Mouse (Mus musculus) megakaryocyte, embryonic 14.5 days (primary cell): ENCODE data around the gene Cdh16. TPM values are rescaled to one million over a fixed set of nuclear protein-coding genes. Genes with fewer than 3 reads are reported as not detected.
"Not testable (repeated sequence)": the region's sequence is repeated elsewhere in the genome, so short reads cannot be mapped to it uniquely, and the experiment has no call there.

Experiments
- H3K27me3 ChIP-seq: replicated peaks from 2 replicates; pipeline ENCODE3; 2012; ENCODE audit warnings: inconsistent platforms
- H3K36me3 ChIP-seq: replicated peaks from 2 replicates; pipeline ENCODE3; 2012; ENCODE audit warnings: low read length, inconsistent platforms, mixed read lengths
- H3K4me1 ChIP-seq: 2 replicates; pipeline ENCODE4 v1.6.1; 2012; ENCODE audit warnings: inconsistent platforms
- H3K4me3 ChIP-seq: replicated peaks from 2 replicates; pipeline ENCODE3; 2012; ENCODE audit warnings: moderate library complexity, mild to moderate bottlenecking, inconsistent platforms
- H3K9me3 ChIP-seq: 2 replicates; pipeline ENCODE4 v1.6.1; 2012; ENCODE audit warnings: inconsistent platforms
- FLI1 ChIP-seq: IDR thresholded peaks from 2 replicates; pipeline ENCODE4 v1.6.1; 2012; ENCODE audit warnings: low read length, inconsistent platforms, mixed read lengths
- GATA1 ChIP-seq: IDR thresholded peaks from 3 replicates; pipeline ENCODE4 v1.6.1; 2012; ENCODE audit warnings: mixed read lengths, low read length, inconsistent platforms, borderline replicate concordance
- polyA plus RNA-seq: library from polyadenylated mRNA; stranded (reverse); fragments of >175 nt; gene quantifications from 2 replicates; pipeline ENCODE4 v1.2.3, GENCODE M21; 2012; ENCODE audit warnings: low replicate concordance; ENCODE audit not compliant: insufficient read depth

The Cdh16 gene
- polyA plus RNA-seq, 1 experiment = not detected

DNA sequence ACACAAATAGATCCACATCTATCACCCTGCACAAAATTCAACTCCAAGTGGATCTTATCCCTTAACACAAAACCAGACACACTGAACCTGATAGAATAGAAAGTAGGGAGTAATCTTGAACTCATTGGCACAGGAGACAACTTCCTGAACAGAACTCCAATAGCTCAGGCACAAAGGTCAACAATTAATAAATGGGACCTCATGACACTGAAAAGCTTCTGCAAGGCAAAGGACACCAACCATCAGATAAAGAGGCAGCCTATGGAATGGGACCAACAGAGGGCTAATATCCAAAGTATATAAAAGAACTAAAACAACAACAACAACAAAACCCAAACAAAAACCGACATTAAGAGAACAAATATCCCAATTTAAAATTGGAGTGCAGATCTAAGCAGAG is 39.7 kb downstream of the Cdh16 start:
- peaks cover 4% of the 10 kb centered on the region; the same call in 1 of the 2 replicates for H3K4me1 ChIP-seq
- TF ChIP-seq FLI1 = no peak
- no peak for TF ChIP-seq GATA1
- H3K27me3 ChIP-seq = peaks cover 1% of the 10 kb centered on the region
- no peak overlapping the region for H3K4me3 ChIP-seq
- H3K36me3 ChIP-seq = no peaks in the 10 kb centered on the region
- peaks cover 11% of the 10 kb centered on the region for H3K9me3 ChIP-seq

DNA sequence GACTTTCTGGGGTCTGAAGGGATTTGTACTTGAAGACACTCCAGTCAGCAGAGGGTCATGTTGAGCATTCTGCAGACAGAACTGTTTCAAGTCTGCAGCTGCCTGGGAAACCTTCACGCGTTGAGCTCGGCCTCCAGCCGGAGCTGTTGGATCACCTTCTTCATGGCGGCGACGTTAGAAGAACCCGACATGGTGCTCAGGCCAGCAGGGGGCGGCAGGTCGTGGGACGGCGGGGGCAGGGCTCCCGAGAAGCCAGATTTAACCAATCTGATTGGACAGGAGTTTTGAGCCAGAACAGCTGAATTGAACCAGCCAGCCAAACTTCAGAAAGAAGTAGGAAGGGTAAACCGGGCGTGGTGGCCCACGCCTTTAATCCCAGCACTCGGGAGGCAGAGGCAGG is 46.6 kb downstream of the Cdh16 start:
- H3K36me3 ChIP-seq = not testable (repeated sequence)

DNA sequence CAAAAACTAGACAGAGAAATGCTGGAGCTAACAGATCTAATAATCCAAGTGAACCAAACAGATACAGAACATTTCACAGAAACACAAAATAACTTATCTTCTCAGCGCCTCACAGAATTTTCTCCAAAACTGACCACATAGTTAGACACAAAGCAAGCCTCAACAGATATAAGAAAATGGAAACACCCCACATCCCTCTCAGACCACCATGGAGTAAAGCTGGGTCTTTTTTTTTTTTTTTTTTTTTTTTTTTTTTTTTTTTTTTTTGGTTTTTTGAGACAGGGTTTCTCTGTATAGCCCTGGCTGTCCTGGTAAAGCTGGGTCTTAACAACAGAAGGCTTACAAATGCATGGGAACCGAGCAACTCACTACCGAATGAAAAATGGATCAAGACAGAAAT is 47.4 kb downstream of the Cdh16 start:
- H3K27me3 ChIP-seq = no peaks in the 10 kb centered on the region
- H3K36me3 ChIP-seq = no peaks in the 10 kb centered on the region
- H3K4me3 ChIP-seq = no peak overlapping the region
- 0 out of 2 replicates have a peak, but pooled peaks cover 2% of the 10 kb centered on the region for H3K9me3 ChIP-seq
- peaks cover 23% of the 10 kb centered on the region for H3K4me1 ChIP-seq
- TF ChIP-seq FLI1 (no peak), GATA1 (no peak)

More for the DNA sequence above, 46.6 kb downstream of the Cdh16 start:
- H3K4me3 ChIP-seq, H3K27me3 ChIP-seq, H3K9me3 ChIP-seq: not testable (repeated sequence)
- peaks cover 23% of the 10 kb centered on the region for H3K4me1 ChIP-seq

DNA sequence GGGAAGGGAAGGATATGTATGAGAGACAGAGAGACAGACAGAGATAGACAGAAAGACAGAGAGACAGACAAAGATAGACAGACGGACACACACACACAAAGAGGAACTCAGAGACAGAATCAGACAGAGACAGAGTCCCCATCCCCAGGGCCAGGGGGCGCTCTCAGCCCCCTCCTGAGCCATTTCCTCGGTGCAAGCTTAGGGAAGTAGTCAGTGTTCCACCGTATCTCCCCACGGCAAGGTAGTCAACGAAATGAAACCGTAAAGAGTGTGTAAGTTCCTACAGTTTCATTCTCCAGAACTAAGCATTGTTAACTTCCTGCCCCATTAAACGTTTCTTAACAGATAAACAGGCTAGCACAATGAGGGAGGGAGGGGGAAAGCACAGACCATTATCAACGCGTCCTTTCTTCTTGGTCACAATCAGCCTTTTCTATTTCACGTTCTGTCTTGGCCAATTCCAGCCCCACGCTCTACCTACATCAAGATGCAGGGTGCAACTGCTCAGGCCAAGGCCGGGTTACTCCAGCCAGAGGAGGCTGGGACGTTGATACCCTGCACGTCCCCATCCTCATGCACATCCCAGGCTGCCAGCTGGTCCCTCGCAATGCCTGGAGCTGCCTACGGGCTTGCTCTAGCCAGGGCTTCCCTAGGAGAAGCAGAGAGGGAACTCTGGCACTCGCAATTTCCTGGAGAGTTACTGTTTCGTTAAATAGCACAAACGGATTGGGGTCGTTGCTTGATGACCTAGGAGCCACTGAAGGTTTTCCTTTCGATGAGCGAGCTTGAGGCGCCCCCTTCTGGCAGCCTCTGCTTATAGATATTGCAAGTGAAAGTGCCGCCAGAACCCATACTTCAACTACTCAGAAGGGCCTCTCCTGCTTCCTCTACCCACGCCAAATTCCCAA is 53.5 kb downstream of the Cdh16 start:
- Histone ChIP-seq H3K4me3 (peak overlapping the region; percentile 97), H3K27me3 (no peaks in the 10 kb centered on the region), H3K36me3 (no peaks in the 10 kb centered on the region), H3K4me1 (peaks cover 33% of the 10 kb centered on the region), H3K9me3 (no peaks in the 10 kb centered on the region)
- TF ChIP-seq FLI1 (no peak), GATA1 (no peak)

DNA sequence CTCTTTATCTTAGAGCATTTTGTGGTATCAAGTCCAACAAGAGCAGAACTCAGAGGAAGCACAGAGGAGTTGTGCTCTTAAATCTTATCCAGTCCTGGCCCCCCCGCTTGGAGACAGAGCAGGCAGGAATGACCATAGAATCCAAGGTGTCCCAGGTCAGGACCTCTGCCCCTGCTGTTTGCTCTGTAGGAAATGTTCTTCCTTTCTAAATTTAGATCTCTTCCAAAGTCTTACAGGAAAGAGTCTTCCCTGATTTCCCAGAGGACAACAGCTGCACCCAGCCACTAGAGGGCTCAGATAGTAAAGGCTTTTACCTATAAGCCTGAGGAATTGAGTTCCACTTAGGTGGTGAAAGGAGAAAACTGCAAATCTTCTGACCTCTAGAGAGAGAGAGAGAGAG is 54.6 kb downstream of the Cdh16 start:
- TF ChIP-seq GATA1 (no peak), FLI1 (no peak)
- Histone ChIP-seq H3K4me1 (peaks cover 35% of the 10 kb centered on the region), H3K36me3 (no peaks in the 10 kb centered on the region), H3K4me3 (no peak overlapping the region), H3K9me3 (no peaks in the 10 kb centered on the region), H3K27me3 (no peaks in the 10 kb centered on the region)

DNA sequence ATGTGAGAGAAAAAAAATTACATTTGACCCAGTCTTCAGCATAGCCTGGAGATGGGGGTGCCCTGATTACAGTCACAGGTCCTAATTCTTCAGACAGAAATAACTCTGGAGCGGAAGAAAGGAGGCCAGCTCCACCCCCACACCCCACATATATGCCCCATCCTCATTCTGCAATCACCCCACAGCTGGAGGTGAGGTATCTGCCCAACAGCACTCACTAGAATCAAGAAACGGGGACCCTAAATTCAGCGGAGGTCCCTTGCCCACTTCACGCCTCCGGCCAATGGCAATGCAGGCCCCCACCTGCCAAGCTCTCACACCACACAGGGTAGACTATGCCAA is 58.8 kb downstream of the Cdh16 start:
- H3K9me3 ChIP-seq = no peaks in the 10 kb centered on the region
- no peaks in the 10 kb centered on the region for H3K27me3 ChIP-seq
- no peaks in the 10 kb centered on the region for H3K36me3 ChIP-seq
- peaks cover 18% of the 10 kb centered on the region for H3K4me1 ChIP-seq
- no peak for TF ChIP-seq FLI1
- TF ChIP-seq GATA1 = no peak
- no peak overlapping the region for H3K4me3 ChIP-seq

DNA sequence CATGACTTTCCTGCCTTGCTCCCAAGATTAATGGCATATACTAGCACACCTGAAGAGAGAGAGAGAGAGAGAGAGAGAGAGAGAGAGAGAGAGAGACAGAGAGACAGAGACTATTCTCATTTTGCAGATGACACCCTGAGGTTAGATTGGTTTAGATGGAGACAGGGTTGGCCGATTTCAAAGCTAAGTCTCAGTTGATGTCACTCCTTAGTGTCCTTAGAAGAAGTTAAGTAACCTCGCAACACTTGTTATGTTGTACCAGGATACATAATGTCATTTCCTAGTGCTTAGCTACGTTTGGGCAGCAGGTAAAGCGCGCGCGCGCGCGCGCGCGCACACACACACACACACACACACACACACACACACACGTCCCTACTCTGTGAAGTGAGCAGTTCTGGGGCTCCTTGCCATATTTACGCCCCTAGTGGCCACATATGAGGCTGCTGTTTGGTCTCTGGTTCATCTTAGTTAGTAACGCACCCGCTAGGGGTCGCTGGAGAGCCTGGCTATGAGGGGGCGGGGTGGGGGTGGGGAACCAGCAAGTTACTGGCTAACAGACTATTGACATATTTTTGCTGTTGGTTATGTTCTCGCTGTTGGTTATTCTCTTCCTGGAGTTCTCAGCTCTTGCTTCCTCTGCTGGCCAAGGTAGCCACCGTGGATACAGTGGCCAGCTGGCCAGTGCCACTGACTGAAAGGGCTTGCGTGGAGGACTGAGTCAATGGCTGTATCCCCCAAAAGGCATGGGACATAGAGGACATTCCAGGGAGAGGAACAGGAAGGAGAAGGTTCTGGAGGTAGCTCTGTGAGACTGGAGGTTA is 59.4 kb downstream of the Cdh16 start:
- no peak for TF ChIP-seq FLI1
- Histone ChIP-seq H3K9me3 (no peaks in the 10 kb centered on the region), H3K4me3 (peak overlapping the region; percentile 81), H3K4me1 (peaks cover 17% of the 10 kb centered on the region), H3K27me3 (no peaks in the 10 kb centered on the region), H3K36me3 (no peaks in the 10 kb centered on the region)

DNA sequence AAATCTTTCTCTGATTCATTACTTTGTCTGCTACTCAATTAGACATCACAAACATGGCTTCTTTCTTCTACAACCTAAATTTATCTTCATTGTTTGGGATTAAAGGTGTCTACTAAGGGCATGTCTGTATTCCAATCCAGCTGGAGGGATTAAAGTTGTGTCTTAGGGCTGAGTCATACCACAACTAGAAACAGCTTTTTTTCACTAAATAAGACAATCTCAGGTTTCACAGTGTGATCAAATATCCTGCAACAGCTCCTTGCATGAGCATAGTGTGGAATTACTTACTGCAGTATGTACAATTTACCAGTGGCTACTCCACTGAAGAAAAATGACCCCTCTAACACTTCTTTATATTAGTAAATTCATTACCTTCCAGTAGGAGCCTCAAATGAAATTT is 63.5 kb downstream of the Cdh16 start:
- TF ChIP-seq FLI1 = no peak
- no peak for TF ChIP-seq GATA1
- H3K36me3 ChIP-seq = no peaks in the 10 kb centered on the region
- H3K4me1 ChIP-seq = peaks cover 10% of the 10 kb centered on the region
- H3K27me3 ChIP-seq = peaks cover 9% of the 10 kb centered on the region
- H3K9me3 ChIP-seq = no peaks in the 10 kb centered on the region
- no peak overlapping the region for H3K4me3 ChIP-seq

DNA sequence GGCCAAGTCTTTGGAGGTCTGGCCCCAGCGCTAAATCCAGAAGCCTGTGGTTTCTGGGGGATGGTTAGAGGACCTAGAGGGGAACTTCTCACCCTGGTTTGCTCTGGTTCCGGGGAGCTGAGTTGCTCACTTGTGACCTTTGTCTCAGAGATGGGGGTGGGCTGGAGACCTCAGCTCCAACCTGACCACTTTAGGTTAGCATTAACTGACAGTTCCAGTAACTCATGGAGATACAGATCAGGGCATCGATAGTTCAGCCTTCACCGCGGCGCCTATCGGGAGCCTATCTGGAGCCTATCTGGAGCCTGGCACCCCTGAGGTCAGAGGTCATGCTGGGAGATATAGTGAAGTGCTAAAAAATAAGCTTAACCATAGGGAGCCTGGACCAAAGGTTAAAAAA is 67.0 kb downstream of the Cdh16 start:
- TF ChIP-seq GATA1 (no peak), FLI1 (no peak)
- no peak overlapping the region for H3K4me3 ChIP-seq
- H3K27me3 ChIP-seq = peaks cover 33% of the 10 kb centered on the region
- no peaks in the 10 kb centered on the region for H3K36me3 ChIP-seq
- H3K9me3 ChIP-seq = no peaks in the 10 kb centered on the region
- peaks cover 11% of the 10 kb centered on the region for H3K4me1 ChIP-seq

DNA sequence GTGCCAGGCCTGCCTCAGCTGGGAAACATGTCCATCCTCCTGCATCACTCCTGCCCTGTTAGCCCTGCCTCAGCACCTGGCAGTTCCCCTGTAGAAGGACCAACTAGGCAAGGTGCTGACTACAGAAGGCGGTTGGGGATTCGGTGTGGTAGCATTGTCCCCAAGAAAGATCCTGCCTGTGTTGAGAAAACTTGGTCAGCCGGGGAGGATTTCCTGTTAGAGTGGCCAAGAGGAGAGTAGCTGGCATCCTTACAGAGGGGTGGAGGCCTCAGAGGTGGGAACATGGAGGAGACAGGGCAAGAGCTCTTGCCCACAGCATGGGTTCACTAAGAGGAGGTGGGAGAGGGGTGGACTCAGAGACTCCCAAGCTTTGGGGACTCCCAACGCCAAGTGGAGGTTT is 69.0 kb downstream of the Cdh16 start:
- Histone ChIP-seq H3K36me3 (no peaks in the 10 kb centered on the region), H3K9me3 (no peaks in the 10 kb centered on the region), H3K27me3 (peaks cover 44% of the 10 kb centered on the region), H3K4me1 (peaks cover 12% of the 10 kb centered on the region), H3K4me3 (no peak overlapping the region)
- TF ChIP-seq GATA1 (no peak), FLI1 (no peak)

Other genes starting within 250 kb of the Cdh16 start
- 0.69 and 1.2 TPM in 2 replicates for gene Cmtm4, start 228.6 kb downstream of the Cdh16 start, polyA plus RNA-seq
- 5.1 and 12.1 TPM in 2 replicates for gene Dync1li2, start 181.3 kb downstream of the Cdh16 start, polyA plus RNA-seq
- gene Terb1, start 114.5 kb downstream of the Cdh16 start, polyA plus RNA-seq = not detected in 2 replicates
- 1.5 TPM in 1 of 2 replicates, not detected in the other for gene Nae1, start 89.8 kb downstream of the Cdh16 start, polyA plus RNA-seq
- 1.1 and 8.2 TPM in 2 replicates for gene Car7, start 89.7 kb downstream of the Cdh16 start, polyA plus RNA-seq
- gene Pdp2, start 32.9 kb downstream of the Cdh16 start, polyA plus RNA-seq = 1.3 TPM in 1 of 2 replicates, not detected in the other
- gene Rrad, start 6.9 kb upstream of the Cdh16 start, polyA plus RNA-seq = 2.2 TPM in 1 of 2 replicates, not detected in the other
- 39.8 and 119 TPM in 2 replicates for gene Ciao2b, start 17.6 kb upstream of the Cdh16 start, polyA plus RNA-seq
- not detected in 2 replicates for gene Ces2a, start 109.6 kb upstream of the Cdh16 start, polyA plus RNA-seq
- not detected in 2 replicates for gene Ces2b, start 207.2 kb upstream of the Cdh16 start, polyA plus RNA-seq
- gene Ces2c, start 222.7 kb upstream of the Cdh16 start, polyA plus RNA-seq = not detected in 2 replicates